ENCODE assay signal across 8 mouse cellular contexts in the genomic region with DNA sequence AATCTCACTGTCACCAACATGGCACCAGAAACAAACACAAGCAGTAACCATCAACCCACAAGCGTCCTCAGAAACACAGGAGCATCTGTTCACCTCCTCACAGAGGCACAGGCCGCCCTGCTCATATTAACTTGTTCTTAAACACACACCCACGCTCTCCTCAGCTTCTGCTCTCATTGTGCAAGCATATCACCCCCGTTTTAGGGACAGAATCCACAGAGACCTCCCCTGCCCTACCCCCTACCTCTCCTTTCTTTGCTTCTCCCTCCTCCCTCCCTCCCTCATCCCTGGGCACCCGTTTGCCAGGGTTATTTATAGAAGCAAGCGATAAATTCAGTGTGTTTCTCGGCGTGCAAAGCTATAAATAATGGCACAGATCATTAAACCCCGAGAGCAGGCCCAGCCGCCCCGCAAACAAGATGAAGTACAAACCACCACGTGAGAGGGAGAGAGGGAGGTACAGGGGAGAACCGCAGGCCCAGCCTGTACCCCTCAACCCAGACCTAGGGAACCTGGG. TPM values are rescaled to one million over a fixed set of nuclear protein-coding genes. Genes with fewer than 3 reads are reported as not detected.
A peak's percentile ranks its signal among the peaks of the same experiment; 100 is the strongest.
DNase-seq lines count a peak whose midpoint lies in the region; ATAC-seq lines count a peak whose summit lies in the region.
"Had no signal": no experiment of that assay in that cellular context is flagged by ENCODE, and none has a peak within 500 bp of the region (broad histone marks: within the 10 kb centered on the region; RNA-seq: fewer than 3 reads in every experiment).

No protein-coding gene starts in this region.

- no peak overlapping the region for H3K4me2 ChIP-seq in forebrain, embryonic 14.5 days (ENCODE audit: low read length)
- no peak overlapping the region for H3K4me2 ChIP-seq in kidney, embryonic 14.5 days (replicated peaks; ENCODE audit: low read depth, low read length)
- H3K4me2 ChIP-seq in midbrain, embryonic 14.5 days (ENCODE audit: low read length) = no peak overlapping the region

- peaks cover 17% of the 10 kb centered on the region for H3K4me1 ChIP-seq in forebrain, embryonic 14.5 days (ENCODE audit: control insufficient read depth, insufficient read depth, low read length)
- peaks cover 32% of the 10 kb centered on the region for H3K4me1 ChIP-seq in kidney, embryonic 14.5 days (ENCODE audit: control insufficient read depth, insufficient read depth, low read length)
- H3K4me1 ChIP-seq in midbrain, embryonic 14.5 days (ENCODE audit: control insufficient read depth, insufficient read depth, low read length) = peaks cover 26% of the 10 kb centered on the region

- peak overlapping the region; percentile 81 for H3K27ac ChIP-seq in forebrain, embryonic 14.5 days (ENCODE audit: low read depth, low read length)
- H3K27ac ChIP-seq in kidney, embryonic 14.5 days (ENCODE audit: low read depth, low read length) = peak overlapping the region; percentile 52
- H3K27ac ChIP-seq in midbrain, embryonic 14.5 days (replicated peaks; ENCODE audit: low read depth, low read length) = peak overlapping the region; percentile 74
- H3K27ac ChIP-seq: macrophage had no signal

- H3K9me3 ChIP-seq in forebrain, embryonic 14.5 days (replicated peaks; ENCODE audit: control insufficient read depth, low read length) = 0 out of 2 replicates have a peak, but pooled peaks cover 2% of the 10 kb centered on the region
- H3K9me3 ChIP-seq in kidney, embryonic 14.5 days (ENCODE audit: control insufficient read depth, low read length) = peaks cover 3% of the 10 kb centered on the region; the same call in 1 of the 2 replicates
- no peaks in the 10 kb centered on the region for H3K9me3 ChIP-seq in midbrain, embryonic 14.5 days (ENCODE audit: control insufficient read depth, low read length)

- H3K36me3 ChIP-seq in forebrain, embryonic 14.5 days (ENCODE audit: control insufficient read depth, insufficient read depth, low read length) = no peaks in the 10 kb centered on the region
- H3K36me3 ChIP-seq in kidney, embryonic 14.5 days (ENCODE audit: control insufficient read depth, insufficient read depth, low read length) = no peaks in the 10 kb centered on the region
- no peaks in the 10 kb centered on the region for H3K36me3 ChIP-seq in midbrain, embryonic 14.5 days (ENCODE audit: control insufficient read depth, insufficient read depth, low read length)

- H3K9ac ChIP-seq in forebrain, embryonic 14.5 days (ENCODE audit: low read length) = no peak overlapping the region
- 0 out of 2 replicates have a peak overlapping the region, but pooled peaks have one; percentile 8 for H3K9ac ChIP-seq in kidney, embryonic 14.5 days (ENCODE audit: low read depth, low read length)
- peak overlapping the region; percentile 21; the same call in 1 of the 2 replicates for H3K9ac ChIP-seq in midbrain, embryonic 14.5 days (replicated peaks; ENCODE audit: low read length)

- ATAC-seq in forebrain, embryonic 14.5 days = peak; percentile 21; the same call in 1 of the 2 replicates
- peak; percentile 62 for ATAC-seq in kidney, embryonic 14.5 days (ENCODE audit: low FRiP score, low TSS enrichment)
- ATAC-seq in midbrain, embryonic 14.5 days (ENCODE audit: low FRiP score, low TSS enrichment) = no peak
- ATAC-seq in activated CD4-positive, CD25-positive, alpha-beta regulatory T cell, adult 4 months = no peak

- DNase-seq in forebrain, embryonic 14.5 days (ENCODE audit: low spot score) = peak; percentile 51
- peak; percentile 44 to 56 for DNase-seq in frontal cortex, postnatal 36 days (ENCODE audit: low spot score in 2 of 2)
- no peak for DNase-seq in midbrain, embryonic 14.5 days
- DNase-seq in adrenal gland, postnatal 14 days = no peak
- DNase-seq in gastrocnemius, postnatal 14 days = no peak

- no peak overlapping the region for H3K4me3 ChIP-seq in forebrain, embryonic 14.5 days (ENCODE audit: low read depth, low read length)
- no peak overlapping the region for H3K4me3 ChIP-seq in kidney, embryonic 14.5 days (ENCODE audit: low read length)
- H3K4me3 ChIP-seq in midbrain, embryonic 14.5 days (replicated peaks; ENCODE audit: low read depth, low read length) = no peak overlapping the region

- 22% methylated on average over 13 of the region's 13 CpGs for WGBS in forebrain, embryonic 14.5 days
- WGBS in kidney, embryonic 14.5 days = 10% methylated on average over 13 of the region's 13 CpGs
- 31% methylated on average over 13 of the region's 13 CpGs for WGBS in midbrain, embryonic 14.5 days

- H3K27me3 ChIP-seq in forebrain, embryonic 14.5 days (replicated peaks; ENCODE audit: control insufficient read depth, insufficient read depth, low read length) = 0 out of 2 replicates have a peak, but pooled peaks cover 4% of the 10 kb centered on the region
- H3K27me3 ChIP-seq in kidney, embryonic 14.5 days (ENCODE audit: control insufficient read depth, insufficient read depth, low read length) = no peaks in the 10 kb centered on the region; the same call in 1 of the 2 replicates
- 0 out of 2 replicates have a peak, but pooled peaks cover 5% of the 10 kb centered on the region for H3K27me3 ChIP-seq in midbrain, embryonic 14.5 days (ENCODE audit: control insufficient read depth, insufficient read depth, low read length)

- intact Hi-C loops in gastrocnemius, postnatal 14 days (cut with DNase I; ENCODE audit: low total_unique reads) = no loop called here

RNA-seq across cellular contexts. Expression of a gene that starts 31.4 kb away (rescaled TPM):
- polyA plus RNA-seq in forebrain, embryonic 14.5 days (2014; fragmentation: Nextera tagmentation; extraction: Ambion mirVana) = 25.3 and 26.5 TPM in 2 replicates
- polyA plus RNA-seq in kidney, embryonic 14.5 days (2014; fragmentation: Nextera tagmentation; extraction: Ambion mirVana) = 11.5 and 19.5 TPM in 2 replicates
- 22.7 and 25.0 TPM in 2 replicates for polyA plus RNA-seq in midbrain, embryonic 14.5 days (2014; fragmentation: Nextera tagmentation; extraction: Ambion mirVana)
- 10.9 and 17.6 TPM in 2 replicates for total RNA-seq in adrenal gland, postnatal 14 days (2021)
- 1 to 10 TPM; 4.0 to 5.8 TPM for polyA plus RNA-seq in activated CD4-positive, CD25-positive, alpha-beta regulatory T cell, adult 4 months (2017; shearing (Covaris generic))
- total RNA-seq in gastrocnemius, postnatal 14 days (2021) = 10 to 100 TPM; 10.6 to 11.6 TPM

Comparison
In these comparisons a context has a peak if more than half of its experiments do, and no peak if none do; other contexts are left out.
1. ATAC-seq: peak in forebrain, embryonic 14.5 days (single experiment) and kidney, embryonic 14.5 days (single experiment); none in midbrain, embryonic 14.5 days (single experiment) and activated CD4-positive, CD25-positive, alpha-beta regulatory T cell, adult 4 months (single experiment).
2. DNase-seq: peak in forebrain, embryonic 14.5 days (single experiment) and frontal cortex, postnatal 36 days (2 of 2); none in midbrain, embryonic 14.5 days (single experiment), adrenal gland, postnatal 14 days (single experiment) and gastrocnemius, postnatal 14 days (single experiment).
3. Peak in every context shown above with its lines, with median percentiles within 50 percentile points of each other: H3K27ac ChIP-seq.